Mouse (Mus musculus): ENCODE results near the gene Dnm1. TPM values are rescaled to one million over a fixed set of nuclear protein-coding genes. Genes with fewer than 3 reads are reported as not detected.
"Not testable (repeated sequence)": the region's sequence is repeated elsewhere in the genome, so short reads cannot be mapped to it uniquely, and the experiment has no call there.

The Dnm1 gene
- total and polyA plus RNA-seq, 2 experiments from 2014 or later = 107 to 170 TPM

DNA sequence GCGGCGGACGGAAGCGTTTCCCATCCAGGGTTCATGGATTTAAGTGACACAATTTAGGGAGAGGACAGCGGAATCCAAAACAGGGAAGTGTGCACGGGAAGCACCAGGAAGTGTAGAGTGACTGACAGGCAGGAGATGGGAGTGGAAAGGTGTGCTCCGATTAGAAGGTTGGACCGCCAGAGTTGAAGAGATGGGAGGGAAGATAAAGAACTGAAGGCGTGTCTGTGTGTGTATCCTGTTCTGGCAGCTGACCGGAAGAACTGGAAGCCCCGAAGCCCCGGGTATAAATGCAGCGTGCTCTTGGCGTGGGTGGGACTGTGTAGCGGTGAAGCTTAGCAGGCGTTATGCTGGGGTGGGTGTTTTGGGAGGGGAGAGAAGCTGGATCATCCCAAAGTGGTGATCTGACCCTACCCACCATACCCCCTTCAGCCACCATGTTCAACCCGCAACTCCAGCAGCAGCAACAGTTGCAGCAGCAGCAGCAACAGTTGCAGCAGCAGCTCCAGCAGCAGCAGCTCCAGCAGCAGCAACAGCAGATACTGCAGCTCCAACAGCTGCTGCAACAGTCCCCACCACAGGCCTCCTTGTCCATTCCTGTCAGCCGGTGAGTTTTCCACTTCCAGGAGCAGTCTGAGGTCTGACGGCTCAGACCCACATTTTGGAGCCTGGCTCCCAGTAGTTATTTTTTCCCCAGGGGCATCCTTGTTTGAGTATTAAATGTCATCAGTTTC is 10.4 kb upstream of the Dnm1 start:
- WGBS = 9% methylated on average over 19 of the region's 19 CpGs
- peak; percentile 11 for ATAC-seq (ENCODE audit: low FRiP score)
- peaks cover 15% of the 10 kb centered on the region; the same call in 1 of the 2 replicates for H3K36me3 ChIP-seq (ENCODE audit: insufficient read depth, low read length)

DNA sequence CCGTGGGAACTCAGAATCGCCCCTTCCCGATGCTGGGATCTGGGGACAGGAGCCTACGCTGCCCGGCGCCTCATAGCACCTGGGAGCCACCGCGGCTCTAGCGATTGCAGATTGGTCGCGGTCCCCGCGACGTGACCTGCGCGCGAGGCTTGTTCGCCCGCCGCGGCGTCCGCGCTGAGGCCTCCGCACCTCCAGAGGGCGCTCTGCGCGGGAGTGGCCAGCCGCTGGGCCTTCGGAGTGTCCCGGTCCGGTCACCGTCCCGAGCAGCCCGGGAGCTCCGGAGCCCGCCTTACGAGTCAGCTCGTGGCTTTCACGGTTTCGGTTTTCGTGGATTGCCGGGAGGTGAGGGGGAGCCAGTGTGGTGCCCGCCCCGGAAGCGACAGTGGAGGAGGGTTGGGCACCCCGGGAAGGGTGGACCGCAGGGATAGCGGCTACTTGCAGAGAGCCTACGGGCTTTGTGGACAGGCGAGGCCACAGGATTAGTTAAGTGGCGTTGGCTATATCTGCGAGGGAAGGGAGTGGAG is 9.7 kb upstream of the Dnm1 start:
- Histone ChIP-seq H3K9ac (replicated peaks; ENCODE audit: low read length, poor library complexity, severe bottlenecking) (peak overlapping the region; percentile 81), H3K4me2 (ENCODE audit: low read depth, low read length, poor library complexity, severe bottlenecking) (peak overlapping the region; percentile 70), H3K27ac (ENCODE audit: low read depth, low read length) (peak overlapping the region; percentile 82), H3K36me3 (ENCODE audit: insufficient read depth, low read length) (peaks cover 11% of the 10 kb centered on the region; the same call in 1 of the 2 replicates), H3K4me1 (ENCODE audit: insufficient read depth, low read length) (peaks cover 10% of the 10 kb centered on the region; the same call in 1 of the 2 replicates), H3K9me3 (ENCODE audit: low read length) (no peaks in the 10 kb centered on the region), H3K4me3 (ENCODE audit: low read depth, low read length) (peak overlapping the region; percentile 67), H3K27me3 (ENCODE audit: insufficient read depth, low read length) (no peaks in the 10 kb centered on the region)
- peak; percentile 93 for TF ChIP-seq CTCF (IDR thresholded peaks at IDR 0.05)
- 0% methylated on average over 53 of the region's 53 CpGs for WGBS
- DNase-seq (ENCODE audit: low spot score) (peak; percentile 89), ATAC-seq (ENCODE audit: low FRiP score) (peak; percentile 79)

More for the DNA sequence above, 10.4 kb upstream of the Dnm1 start:
- Histone ChIP-seq H3K27ac (ENCODE audit: low read depth, low read length) (peak overlapping the region; percentile 82), H3K4me3 (ENCODE audit: low read depth, low read length) (peak overlapping the region; percentile 67), H3K4me2 (ENCODE audit: low read depth, low read length, poor library complexity, severe bottlenecking) (peak overlapping the region; percentile 70), H3K27me3 (ENCODE audit: insufficient read depth, low read length) (no peaks in the 10 kb centered on the region), H3K9me3 (ENCODE audit: low read length) (no peaks in the 10 kb centered on the region), H3K9ac (replicated peaks; ENCODE audit: low read length, poor library complexity, severe bottlenecking) (peak overlapping the region; percentile 81), H3K4me1 (ENCODE audit: insufficient read depth, low read length) (peaks cover 10% of the 10 kb centered on the region; the same call in 1 of the 2 replicates)
- DNase-seq (ENCODE audit: low spot score) = peak; percentile 54
- TF ChIP-seq CTCF (IDR thresholded peaks at IDR 0.05) = no peak

GRCm38 (mm10) chr2:32362274-32362673 is 9.1 kb upstream of the Dnm1 start:
- not testable (repeated sequence) for H3K27me3 ChIP-seq (ENCODE audit: insufficient read depth, low read length); H3K27ac ChIP-seq (ENCODE audit: low read depth, low read length); H3K9me3 ChIP-seq (ENCODE audit: low read length); H3K4me1 ChIP-seq (ENCODE audit: insufficient read depth, low read length); H3K36me3 ChIP-seq (ENCODE audit: insufficient read depth, low read length); DNase-seq (ENCODE audit: low spot score); ATAC-seq (ENCODE audit: low FRiP score)
- 41% methylated on average over 5 of the region's 5 CpGs for WGBS
- Histone ChIP-seq H3K9ac (replicated peaks; ENCODE audit: low read length, poor library complexity, severe bottlenecking) (peak overlapping the region; percentile 81; the same call in 1 of the 2 replicates), H3K4me3 (ENCODE audit: low read depth, low read length) (peak overlapping the region; percentile 67), H3K4me2 (ENCODE audit: low read depth, low read length, poor library complexity, severe bottlenecking) (peak overlapping the region; percentile 70)

- peak overlapping the region; percentile 55 for H3K4me2 ChIP-seq (ENCODE audit: low read depth, low read length, poor library complexity, severe bottlenecking)
- H3K27ac ChIP-seq (ENCODE audit: low read depth, low read length) = no peak overlapping the region
- peak; percentile 54 for DNase-seq (ENCODE audit: low spot score)
- peak; percentile 60 for TF ChIP-seq CTCF (IDR thresholded peaks at IDR 0.05)
- H3K9me3 ChIP-seq (ENCODE audit: low read length) = no peaks in the 10 kb centered on the region
- peak overlapping the region; percentile 22 for H3K4me3 ChIP-seq (ENCODE audit: low read depth, low read length)
- H3K27me3 ChIP-seq (ENCODE audit: insufficient read depth, low read length) = no peaks in the 10 kb centered on the region
- peaks cover 10% of the 10 kb centered on the region; the same call in 1 of the 2 replicates for H3K4me1 ChIP-seq (ENCODE audit: insufficient read depth, low read length)
- no peaks in the 10 kb centered on the region; the same call in 1 of the 2 replicates for H3K36me3 ChIP-seq (ENCODE audit: insufficient read depth, low read length)
- WGBS = 2% methylated on average over 24 of the region's 24 CpGs
- no peak for ATAC-seq (ENCODE audit: low FRiP score)
- 0 out of 2 replicates have a peak overlapping the region, but pooled peaks have one; percentile 19 for H3K9ac ChIP-seq (replicated peaks; ENCODE audit: low read length, poor library complexity, severe bottlenecking)
Measured at GRCm38 (mm10) chr2:32361437-32361836, 8.3 kb upstream of the Dnm1 start.

DNA sequence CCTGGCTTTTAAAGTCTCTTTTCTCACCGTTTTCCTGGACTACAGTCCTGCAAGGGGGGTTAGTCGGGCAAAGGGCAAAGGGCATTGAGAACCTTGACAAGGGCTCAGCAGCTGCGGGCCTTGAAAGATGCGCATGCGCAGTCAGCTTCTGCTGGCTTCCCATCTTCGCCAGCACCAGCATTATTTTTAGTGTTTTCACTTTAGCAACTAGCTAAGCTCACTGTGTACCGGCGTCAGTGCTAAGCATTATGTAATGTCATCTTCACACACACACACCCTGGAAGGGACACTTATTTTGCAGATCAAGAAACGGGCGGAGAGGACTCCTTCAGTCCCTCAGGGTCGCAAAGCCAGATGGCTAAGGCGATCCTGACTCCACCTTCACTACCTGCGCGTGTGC is 7.6 kb upstream of the Dnm1 start:
- H3K27ac ChIP-seq (ENCODE audit: low read depth, low read length) = peak overlapping the region; percentile 27; the same call in 1 of the 2 replicates
- ATAC-seq (ENCODE audit: low FRiP score) (no peak), DNase-seq (ENCODE audit: low spot score) (peak; percentile 76)
- no peak for TF ChIP-seq CTCF (IDR thresholded peaks at IDR 0.05)
- no peak overlapping the region for H3K9ac ChIP-seq (replicated peaks; ENCODE audit: low read length, poor library complexity, severe bottlenecking)
- H3K36me3 ChIP-seq (ENCODE audit: insufficient read depth, low read length) = no peaks in the 10 kb centered on the region; the same call in 1 of the 2 replicates
- H3K4me2 ChIP-seq (ENCODE audit: low read depth, low read length, poor library complexity, severe bottlenecking) = peak overlapping the region; percentile 55
- peak overlapping the region; percentile 22 for H3K4me3 ChIP-seq (ENCODE audit: low read depth, low read length)
- no peaks in the 10 kb centered on the region for H3K9me3 ChIP-seq (ENCODE audit: low read length)
- peaks cover 10% of the 10 kb centered on the region; the same call in 1 of the 2 replicates for H3K4me1 ChIP-seq (ENCODE audit: insufficient read depth, low read length)
- WGBS = 5% methylated on average over 14 of the region's 14 CpGs
- H3K27me3 ChIP-seq (ENCODE audit: insufficient read depth, low read length) = no peaks in the 10 kb centered on the region

- TF ChIP-seq CTCF (IDR thresholded peaks at IDR 0.05) = no peak
- Histone ChIP-seq H3K4me1 (ENCODE audit: insufficient read depth, low read length) (peaks cover 6% of the 10 kb centered on the region; the same call in 1 of the 2 replicates), H3K27ac (ENCODE audit: low read depth, low read length) (no peak overlapping the region), H3K36me3 (ENCODE audit: insufficient read depth, low read length) (no peaks in the 10 kb centered on the region), H3K9ac (replicated peaks; ENCODE audit: low read length, poor library complexity, severe bottlenecking) (no peak overlapping the region), H3K9me3 (ENCODE audit: low read length) (no peaks in the 10 kb centered on the region), H3K4me3 (ENCODE audit: low read depth, low read length) (no peak overlapping the region), H3K4me2 (ENCODE audit: low read depth, low read length, poor library complexity, severe bottlenecking) (no peak overlapping the region), H3K27me3 (ENCODE audit: insufficient read depth, low read length) (no peaks in the 10 kb centered on the region)
- DNase-seq (ENCODE audit: low spot score) (no peak), ATAC-seq (ENCODE audit: low FRiP score) (no peak)
- 66% methylated on average over 10 of the region's 10 CpGs for WGBS
Measured at GRCm38 (mm10) chr2:32358381-32358780, 5.2 kb upstream of the Dnm1 start.

Data from midbrain, postnatal 0 days (tissue).